Mouse (Mus musculus) intestine, embryonic 16.5 days (tissue): Measurements from ENCODE around the gene Klhl25. TPM values are rescaled to one million over a fixed set of nuclear protein-coding genes. Genes with fewer than 3 reads are reported as not detected.

Experiments used
- ATAC-seq: fragments of 200-750 bp; cut with Nextera tagmentation; 2 replicates; pipeline ENCODE4 v1.8.0; 2017; ENCODE audit warnings: moderate TSS enrichment, moderate library complexity
- H3K27ac ChIP-seq: fragments of 300-500 bp; sonication (generic); 2 replicates; pipeline ENCODE4 v1.5.1; 2014; ENCODE audit warnings: mild to moderate bottlenecking, low read length
- H3K27me3 ChIP-seq: fragments of 300-500 bp; sonication (generic); replicated peaks from 2 replicates; pipeline ENCODE4 v1.6.1; 2014; ENCODE audit warnings: low read length, control low read depth, mixed read lengths; ENCODE audit not compliant: control insufficient read depth, insufficient read depth
- H3K36me3 ChIP-seq: fragments of 300-500 bp; sonication (generic); 2 replicates; pipeline ENCODE4 v1.6.1; 2014; ENCODE audit warnings: low read length, control low read depth; ENCODE audit not compliant: control insufficient read depth, insufficient read depth
- H3K4me1 ChIP-seq: fragments of 300-500 bp; sonication (generic); 2 replicates; pipeline ENCODE4 v1.6.1; 2014; ENCODE audit warnings: low read length, control low read depth, mixed read lengths; ENCODE audit not compliant: control insufficient read depth, insufficient read depth
- H3K4me2 ChIP-seq: fragments of 300-500 bp; sonication (generic); 2 replicates; pipeline ENCODE4 v1.6.1; 2014; ENCODE audit warnings: low read depth, low read length, control low read depth
- H3K4me3 ChIP-seq: fragments of 300-500 bp; sonication (generic); 2 replicates; pipeline ENCODE4 v1.5.1; 2014; ENCODE audit warnings: mild to moderate bottlenecking, low read length
- H3K9ac ChIP-seq: fragments of 300-500 bp; sonication (generic); 2 replicates; pipeline ENCODE4 v1.6.1; 2014; ENCODE audit warnings: low read depth, low read length
- H3K9me3 ChIP-seq: fragments of 300-500 bp; sonication (generic); 2 replicates; pipeline ENCODE4 v1.6.1; 2016; ENCODE audit warnings: low read length, control low read depth; ENCODE audit not compliant: control insufficient read depth
- WGBS: fragments of 180-500 bp; shearing (Covaris S2); extraction: QIAGEN DNeasy Blood & Tissue Kit; methylation state at CpG from one replicate; pipeline ENCODE4 v1.1.7; 2014; 5-methylcytosine and 5-hydroxymethylcytosine counted together
- polyA plus RNA-seq: library from polyadenylated mRNA; unstranded; fragments of >200 nt; fragmentation: Nextera tagmentation; extraction: Ambion mirVana; gene quantifications from 2 replicates; pipeline ENCODE4 v1.2.1, GENCODE M21; 2015

Gene Klhl25
- polyA plus RNA-seq, 1 experiment from 2014 or later, result 10.4 TPM

DNA sequence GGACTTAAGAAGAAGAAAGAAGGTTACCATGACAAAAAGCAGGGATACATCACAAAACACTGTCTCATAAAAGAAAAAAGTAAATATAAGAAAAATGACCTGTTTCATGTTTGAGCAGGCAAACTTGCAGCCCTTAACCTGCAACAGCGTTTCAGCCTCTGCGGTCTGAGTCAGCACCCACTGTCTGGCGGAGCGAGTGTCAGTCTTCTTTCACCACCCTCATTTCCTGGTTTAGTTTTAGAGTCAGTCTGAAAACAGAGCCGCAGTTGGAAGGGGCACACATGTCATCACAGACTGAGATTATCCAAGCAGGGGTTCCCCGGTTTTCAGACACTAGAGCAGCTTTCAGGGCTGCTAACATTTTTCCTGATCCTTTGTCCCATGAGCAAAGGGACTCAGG lies 33.3 kb downstream of the Klhl25 start:
- no peak for ATAC-seq
- WGBS, result 62% methylated on average over 6 of the region's 6 CpGs
- no peak overlapping the region for H3K4me3 ChIP-seq
- no peaks in the 10 kb centered on the region for H3K27me3 ChIP-seq
- no peak overlapping the region for H3K27ac ChIP-seq
- H3K9ac ChIP-seq, result no peak overlapping the region
- H3K4me2 ChIP-seq, result no peak overlapping the region
- no peaks in the 10 kb centered on the region for H3K4me1 ChIP-seq
- H3K36me3 ChIP-seq, result no peaks in the 10 kb centered on the region
- H3K9me3 ChIP-seq, result no peaks in the 10 kb centered on the region

- Histone ChIP-seq H3K27me3 (no peaks in the 10 kb centered on the region), H3K27ac (no peak overlapping the region), H3K4me2 (no peak overlapping the region), H3K9ac (no peak overlapping the region), H3K4me3 (no peak overlapping the region), H3K4me1 (no peaks in the 10 kb centered on the region), H3K36me3 (no peaks in the 10 kb centered on the region), H3K9me3 (no peaks in the 10 kb centered on the region)
- 74% methylated on average over 3 of the region's 3 CpGs for WGBS
- no peak for ATAC-seq
Measured at GRCm38 (mm10) chr7:75881791-75882190, 33.7 kb downstream of the Klhl25 start.

- WGBS, result 91% methylated on average over 4 of the region's 4 CpGs
- Histone ChIP-seq H3K27ac (no peak overlapping the region), H3K9ac (no peak overlapping the region)
Measured at GRCm38 (mm10) chr7:75891466-75891865, 43.4 kb downstream of the Klhl25 start.

GRCm38 (mm10) chr7:75892737-75893136 lies 44.6 kb downstream of the Klhl25 start:
- no peak for ATAC-seq
- no peaks in the 10 kb centered on the region for H3K4me1 ChIP-seq
- no peak overlapping the region for H3K4me2 ChIP-seq
- H3K9ac ChIP-seq, result no peak overlapping the region
- WGBS, result 57% methylated on average over 3 of the region's 3 CpGs
- no peak overlapping the region for H3K27ac ChIP-seq
- H3K27me3 ChIP-seq, result no peaks in the 10 kb centered on the region
- no peaks in the 10 kb centered on the region for H3K9me3 ChIP-seq
- no peaks in the 10 kb centered on the region for H3K36me3 ChIP-seq
- no peak overlapping the region for H3K4me3 ChIP-seq

More at GRCm38 (mm10) chr7:75891466-75891865, 43.4 kb downstream of the Klhl25 start:
- no peaks in the 10 kb centered on the region for H3K9me3 ChIP-seq
- H3K36me3 ChIP-seq, result no peaks in the 10 kb centered on the region
- H3K27me3 ChIP-seq, result no peaks in the 10 kb centered on the region
- ATAC-seq, result no peak
- H3K4me1 ChIP-seq, result no peaks in the 10 kb centered on the region
- no peak overlapping the region for H3K4me2 ChIP-seq
- no peak overlapping the region for H3K4me3 ChIP-seq

DNA sequence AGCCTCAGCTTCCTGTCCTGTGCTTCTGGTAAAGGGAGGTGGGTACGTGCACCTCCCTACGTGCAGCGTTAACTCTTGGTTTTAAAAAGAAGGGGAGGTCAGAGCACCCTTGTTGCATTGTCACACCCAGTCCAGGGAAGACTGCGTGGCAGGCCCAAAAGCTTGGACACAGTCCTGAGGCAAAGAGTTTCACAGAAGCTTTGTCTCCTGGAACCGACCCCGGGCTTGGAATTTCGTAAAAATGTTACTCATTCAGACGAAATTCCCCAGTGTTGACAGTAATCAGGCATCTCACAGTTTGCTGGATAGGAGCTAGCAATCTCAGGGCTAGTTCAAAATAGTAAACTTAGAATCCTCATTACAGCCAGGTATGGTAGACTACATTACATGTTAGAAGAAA lies 45.6 kb downstream of the Klhl25 start:
- WGBS, result 81% methylated on average over 8 of the region's 8 CpGs

GRCm38 (mm10) chr7:75897041-75897440 lies 48.9 kb downstream of the Klhl25 start:
- no peaks in the 10 kb centered on the region for H3K36me3 ChIP-seq
- 82% methylated on average over 5 of the region's 5 CpGs for WGBS
- no peak overlapping the region for H3K4me3 ChIP-seq
- no peaks in the 10 kb centered on the region for H3K4me1 ChIP-seq
- H3K27me3 ChIP-seq, result no peaks in the 10 kb centered on the region
- no peak overlapping the region for H3K4me2 ChIP-seq
- ATAC-seq, result no peak
- H3K9me3 ChIP-seq, result no peaks in the 10 kb centered on the region
- no peak overlapping the region for H3K27ac ChIP-seq
- H3K9ac ChIP-seq, result no peak overlapping the region

More for the DNA sequence above, 45.6 kb downstream of the Klhl25 start:
- no peaks in the 10 kb centered on the region for H3K27me3 ChIP-seq
- no peaks in the 10 kb centered on the region for H3K4me1 ChIP-seq
- no peak overlapping the region for H3K4me3 ChIP-seq
- no peak for ATAC-seq
- no peak overlapping the region for H3K27ac ChIP-seq
- H3K9ac ChIP-seq, result no peak overlapping the region
- H3K4me2 ChIP-seq, result no peak overlapping the region
- H3K36me3 ChIP-seq, result no peaks in the 10 kb centered on the region
- H3K9me3 ChIP-seq, result no peaks in the 10 kb centered on the region

- 55% methylated on average over 6 of the region's 6 CpGs for WGBS
Measured at GRCm38 (mm10) chr7:75899102-75899501, 51.0 kb downstream of the Klhl25 start.

GRCm38 (mm10) chr7:75899517-75899916 lies 51.4 kb downstream of the Klhl25 start:
- Histone ChIP-seq H3K4me1 (no peaks in the 10 kb centered on the region), H3K27me3 (no peaks in the 10 kb centered on the region), H3K9me3 (no peaks in the 10 kb centered on the region), H3K9ac (no peak overlapping the region), H3K27ac (no peak overlapping the region), H3K36me3 (no peaks in the 10 kb centered on the region), H3K4me3 (no peak overlapping the region), H3K4me2 (no peak overlapping the region)
- peak; percentile 28; the same call in 1 of the 2 replicates for ATAC-seq
- 54% methylated on average over 8 of the region's 8 CpGs for WGBS

More at GRCm38 (mm10) chr7:75899102-75899501, 51.0 kb downstream of the Klhl25 start:
- Histone ChIP-seq H3K9ac (no peak overlapping the region), H3K27ac (no peak overlapping the region), H3K27me3 (no peaks in the 10 kb centered on the region), H3K36me3 (no peaks in the 10 kb centered on the region), H3K4me2 (no peak overlapping the region), H3K4me1 (no peaks in the 10 kb centered on the region), H3K9me3 (no peaks in the 10 kb centered on the region), H3K4me3 (no peak overlapping the region)
- ATAC-seq, result no peak

GRCm38 (mm10) chr7:75899954-75900353 lies 51.8 kb downstream of the Klhl25 start:
- Histone ChIP-seq H3K27me3 (no peaks in the 10 kb centered on the region), H3K27ac (no peak overlapping the region), H3K4me2 (no peak overlapping the region), H3K4me3 (no peak overlapping the region), H3K9me3 (no peaks in the 10 kb centered on the region), H3K9ac (no peak overlapping the region), H3K36me3 (no peaks in the 10 kb centered on the region), H3K4me1 (no peaks in the 10 kb centered on the region)
- no peak for ATAC-seq
- WGBS, result 71% methylated on average over 4 of the region's 4 CpGs

DNA sequence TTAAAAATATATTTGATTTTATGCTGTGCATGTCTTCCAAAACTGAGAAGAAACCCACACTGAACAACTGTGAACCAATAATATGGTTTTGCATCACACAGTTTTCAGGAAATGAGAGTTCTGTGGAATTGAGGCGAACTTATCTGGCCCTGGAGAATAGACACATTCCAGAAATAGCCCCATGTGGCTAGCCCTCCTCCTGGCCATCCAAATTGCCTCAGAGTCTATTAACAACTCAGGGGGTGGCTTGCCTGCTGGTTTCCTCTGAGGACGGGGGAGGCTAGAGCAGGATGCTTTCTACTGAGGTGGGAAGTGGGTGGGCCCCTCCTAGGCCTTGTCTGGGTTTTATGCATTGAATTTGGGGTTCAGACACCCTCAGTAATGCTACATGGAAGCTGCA lies 57.0 kb downstream of the Klhl25 start:
- Histone ChIP-seq H3K4me2 (no peak overlapping the region), H3K4me1 (no peaks in the 10 kb centered on the region), H3K27ac (no peak overlapping the region), H3K4me3 (no peak overlapping the region), H3K9me3 (no peaks in the 10 kb centered on the region), H3K9ac (no peak overlapping the region), H3K36me3 (no peaks in the 10 kb centered on the region), H3K27me3 (no peaks in the 10 kb centered on the region)
- ATAC-seq, result no peak
- 34% methylated on average over 2 of the region's 2 CpGs for WGBS
